Comparison of ENCODE assay signal across 8 mouse cellular contexts in genomic region chr12:80230854-80231253, GRCm38 (mm10). TPM values are rescaled to one million over a fixed set of nuclear protein-coding genes. Genes with fewer than 3 reads are reported as not detected.
DNase-seq lines count a peak whose midpoint lies in the region; ATAC-seq and TF ChIP-seq lines count a peak whose summit lies in the region.

No protein-coding gene starts in this region.

- 73% methylated on average over 5 of the region's 5 CpGs for WGBS in spleen, adult 2 months
- 54% methylated on average over 5 of the region's 5 CpGs for WGBS in liver, embryonic 13.5 days (ENCODE audit: insufficient replicate concordance)

- no peak for TF ChIP-seq CTCF in spleen, adult 2 months (IDR thresholded peaks at IDR 0.05; ENCODE audit: extremely low read depth, insufficient read depth, insufficient read length, insufficient replicate concordance)

- no peaks in the 10 kb centered on the region for H3K36me3 ChIP-seq in spleen, adult 2 months (ENCODE audit: control insufficient read depth, insufficient read depth, low read length)
- H3K36me3 ChIP-seq in liver, embryonic 13.5 days = no peaks in the 10 kb centered on the region

- no peaks in the 10 kb centered on the region for H3K9me3 ChIP-seq in liver, embryonic 13.5 days (replicated peaks)

- no peaks in the 10 kb centered on the region for H3K27me3 ChIP-seq in spleen, adult 2 months (ENCODE audit: control insufficient read depth, insufficient read depth, low read length)
- no peaks in the 10 kb centered on the region for H3K27me3 ChIP-seq in liver, embryonic 13.5 days

- ATAC-seq in liver, embryonic 13.5 days (ENCODE audit: low read depth) = no peak

- peak overlapping the region; percentile 54; the same call in 1 of the 2 replicates for H3K27ac ChIP-seq in spleen, adult 2 months (ENCODE audit: insufficient read depth, low read length)
- peak overlapping the region; percentile 82 for H3K27ac ChIP-seq in liver, embryonic 13.5 days

- H3K4me3 ChIP-seq in spleen, adult 2 months (ENCODE audit: extremely low read depth, insufficient read depth, insufficient read length) = no peak overlapping the region
- H3K4me3 ChIP-seq in liver, embryonic 13.5 days (replicated peaks) = no peak overlapping the region

- TF ChIP-seq POLR2A in spleen, adult 2 months (IDR thresholded peaks at IDR 0.05; ENCODE audit: low read depth, low read length) = no peak

- peak; percentile 89 for DNase-seq in heart, adult 11 months
- no peak for DNase-seq in heart, adult 18-20 months
- DNase-seq in spleen, adult 2 months (ENCODE audit: low read depth in 1 of 2, low spot score in 2 of 2) = no peak
- no peak for DNase-seq in spleen, postnatal 4 days (ENCODE audit: low spot score in 2 of 2)
- no peak for DNase-seq in liver, embryonic 13.5 days
- DNase-seq in urinary bladder, postnatal 14 days (ENCODE audit: low spot score) = no peak
- no peak for DNase-seq in right cerebral cortex, postnatal 36 days (ENCODE audit: low spot score in 2 of 2)
- no peak for DNase-seq in adrenal gland, postnatal 14 days

- peaks cover 7% of the 10 kb centered on the region; the same call in 1 of the 2 replicates for H3K4me1 ChIP-seq in spleen, adult 2 months (ENCODE audit: control insufficient read depth, insufficient read depth, insufficient read length)
- peaks cover 53% of the 10 kb centered on the region for H3K4me1 ChIP-seq in liver, embryonic 13.5 days (replicated peaks)

- no peak overlapping the region for H3K9ac ChIP-seq in liver, embryonic 13.5 days

- peak overlapping the region; percentile 19; the same call in 1 of the 2 replicates for H3K4me2 ChIP-seq in liver, embryonic 13.5 days

RNA-seq across cellular contexts. Expression of gene Actn1, which starts 29.3 kb away (rescaled TPM):
- 10 to 100 TPM; 23.8 to 31.7 TPM for total RNA-seq in heart, adult 18-20 months (2021)
- 81.7 and 84.7 TPM in 2 replicates for polyA plus RNA-seq in spleen, adult 2 months (2012; rRNA removed)
- polyA plus RNA-seq in liver, embryonic 13.5 days (2015; fragmentation: Nextera tagmentation; extraction: Ambion mirVana) = 7.3 and 8.6 TPM in 2 replicates
- total RNA-seq in adrenal gland, postnatal 14 days (2021) = 35.8 and 54.6 TPM in 2 replicates
